Mouse (Mus musculus) common myeloid progenitor, adult 5-6 weeks (primary cell): Measurements from ENCODE around the gene Ppp2ca. TPM values are rescaled to one million over a fixed set of nuclear protein-coding genes. Genes with fewer than 3 reads are reported as not detected.
"Not testable (repeated sequence)": the region's sequence is repeated elsewhere in the genome, so short reads cannot be mapped to it uniquely, and the experiment has no call there.

ENCODE experiments used
- ATAC-seq: replicated peaks from 2 replicates; pipeline ENCODE4 v1.8.0; 2016; ENCODE audit warnings: low read depth, mild to moderate bottlenecking, moderate TSS enrichment, inconsistent platforms; ENCODE audit not compliant: poor library complexity, severe bottlenecking
- total RNA-seq: library from RNA; stranded (forward); fragments of 200-1000, 187-1606 nt; gene quantifications from 2 replicates; pipeline ENCODE4 v1.2.3, GENCODE M21; 2017

Ppp2ca gene
- total RNA-seq, 1 experiment from 2014 or later, result 109 TPM

- ATAC-seq, result no peak
Observed at GRCm38 (mm10) chr11:52091261-52091660, 7.2 kb upstream of the Ppp2ca start.

- no peak for ATAC-seq
Observed at GRCm38 (mm10) chr11:52094568-52094967, 3.9 kb upstream of the Ppp2ca start.

GRCm38 (mm10) chr11:52097016-52097415 is 1.5 kb upstream of the Ppp2ca start:
- 0 out of 2 replicates have a peak, but pooled peaks have one; percentile 13 for ATAC-seq

- no peak for ATAC-seq
Observed at GRCm38 (mm10) chr11:52097596-52097995, 885 bp upstream of the Ppp2ca start.

DNA sequence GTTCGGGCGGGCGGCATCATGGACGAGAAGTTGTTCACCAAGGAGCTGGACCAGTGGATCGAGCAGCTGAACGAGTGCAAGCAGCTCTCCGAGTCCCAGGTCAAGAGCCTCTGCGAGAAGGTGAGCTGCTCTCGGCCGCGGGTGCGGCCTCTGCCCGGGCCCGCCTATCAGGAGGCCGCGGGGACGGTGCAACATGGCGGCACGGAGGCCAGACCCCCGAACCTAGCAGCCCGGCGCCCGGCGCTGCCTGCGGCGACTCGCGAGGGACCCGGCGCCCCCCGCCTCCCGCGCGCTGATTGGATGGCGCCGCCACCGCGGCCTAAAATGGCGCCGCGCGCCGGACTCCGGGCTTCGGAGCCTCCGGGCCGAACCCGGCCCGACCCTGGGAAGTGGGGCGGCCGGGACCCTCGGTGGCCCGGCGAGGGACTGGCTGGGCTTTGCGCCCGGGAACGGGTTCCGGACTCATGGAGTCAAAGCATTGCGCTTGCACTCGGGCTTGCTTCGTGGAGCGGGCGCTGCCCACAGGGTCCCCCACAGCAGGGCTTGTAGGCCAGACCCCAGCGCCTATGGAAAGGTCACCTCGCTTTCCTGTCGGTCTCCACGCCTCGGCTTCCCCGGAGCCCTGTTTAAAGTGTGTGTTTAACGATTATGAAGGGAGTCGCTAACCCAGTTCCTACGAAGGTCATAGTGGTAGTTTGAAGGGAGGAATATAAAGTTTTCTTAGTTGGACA is 715 bp downstream of the Ppp2ca start:
- ATAC-seq, result peak; percentile 10; the same call in 1 of the 2 replicates

DNA sequence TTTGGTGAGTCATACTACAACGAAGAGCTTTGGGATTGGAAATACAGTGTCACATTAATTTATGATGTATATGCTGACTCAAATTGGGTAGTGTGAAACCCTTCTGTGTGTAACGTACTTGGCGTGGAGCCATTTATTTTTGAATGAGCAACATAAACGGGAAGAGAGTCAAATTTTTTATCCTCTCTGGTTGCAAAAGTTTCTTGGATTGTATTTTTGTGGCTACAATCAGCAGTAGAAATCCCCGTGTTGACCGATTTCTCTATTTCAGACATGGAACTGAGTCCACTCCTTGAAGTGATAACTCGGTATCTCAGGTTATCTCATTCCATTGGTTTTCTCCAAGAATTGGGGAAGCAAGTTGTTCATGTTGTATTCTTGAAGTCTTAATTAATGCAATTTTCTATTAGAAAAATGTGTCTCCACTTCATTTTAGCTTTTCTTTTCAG is 1.3 kb downstream of the Ppp2ca start:
- ATAC-seq, result no peak

- no peak for ATAC-seq
Observed at GRCm38 (mm10) chr11:52102977-52103376, 4.5 kb downstream of the Ppp2ca start.

DNA sequence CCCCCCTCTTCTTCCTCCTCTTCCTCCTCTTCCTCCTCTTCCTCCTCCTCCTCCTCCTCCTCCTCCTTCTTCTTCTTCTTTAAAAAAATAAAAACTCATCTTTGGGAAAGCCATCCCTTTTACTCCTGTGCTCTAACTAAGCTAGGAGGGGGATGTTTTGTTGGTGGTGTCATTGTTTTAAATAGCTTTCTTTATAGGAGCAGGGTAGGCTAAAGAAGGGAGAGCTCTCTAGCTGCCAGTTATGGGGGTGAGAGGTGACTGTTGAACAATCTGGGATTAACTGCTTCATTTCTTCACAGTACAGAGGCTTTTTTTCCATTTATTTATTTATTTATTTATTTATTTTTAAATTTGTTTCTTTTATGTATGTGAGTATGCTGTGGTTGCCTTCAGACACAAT is 7.0 kb downstream of the Ppp2ca start:
- no peak for ATAC-seq

- ATAC-seq, result no peak
Observed at GRCm38 (mm10) chr11:52106037-52106436, 7.6 kb downstream of the Ppp2ca start.

- ATAC-seq, result no peak
Observed at GRCm38 (mm10) chr11:52106438-52106837, 8.0 kb downstream of the Ppp2ca start.

DNA sequence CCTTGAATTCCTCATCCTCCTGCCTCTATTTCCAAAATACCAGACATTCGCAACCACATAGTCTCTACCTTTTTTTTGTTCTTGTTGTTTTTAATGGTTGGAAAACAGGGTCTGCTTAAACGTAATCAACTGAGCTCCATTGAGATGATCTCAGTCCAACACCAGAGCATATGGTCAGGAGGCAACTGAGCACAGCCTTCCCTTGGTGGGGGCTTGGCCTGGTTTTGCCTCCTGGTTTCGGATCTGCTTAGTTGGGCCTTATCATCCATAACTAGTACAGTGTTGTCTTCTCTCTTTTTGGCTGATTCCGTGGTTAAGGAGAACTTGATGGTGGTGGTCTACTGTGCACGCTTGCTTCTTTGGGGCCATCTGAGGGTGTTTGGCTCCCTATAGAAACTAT is 10.3 kb downstream of the Ppp2ca start:
- no peak for ATAC-seq

DNA sequence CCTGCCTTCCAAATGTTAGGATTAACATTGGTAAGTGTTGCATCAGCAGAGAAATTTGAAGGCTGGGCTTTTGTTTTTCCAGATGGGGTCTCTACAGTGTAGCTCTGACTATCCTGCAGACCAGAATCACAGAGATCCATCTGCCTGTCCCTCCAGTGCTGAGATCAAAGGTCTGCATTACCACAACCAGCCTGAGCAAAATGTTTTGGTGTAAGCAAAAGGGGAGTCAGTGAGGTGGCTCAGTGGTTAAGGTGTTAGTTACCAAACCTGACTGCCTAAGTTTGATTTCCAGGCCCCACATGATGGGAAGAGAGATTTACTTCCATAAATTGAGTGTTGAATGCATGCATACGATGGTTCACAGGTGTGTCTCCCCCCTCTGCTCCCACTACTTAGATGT is 10.9 kb downstream of the Ppp2ca start:
- ATAC-seq, result no peak

- 0 out of 2 replicates have a peak, but pooled peaks have one; percentile 54 for ATAC-seq
Observed at GRCm38 (mm10) chr11:52115479-52115878, 17.0 kb downstream of the Ppp2ca start.

DNA sequence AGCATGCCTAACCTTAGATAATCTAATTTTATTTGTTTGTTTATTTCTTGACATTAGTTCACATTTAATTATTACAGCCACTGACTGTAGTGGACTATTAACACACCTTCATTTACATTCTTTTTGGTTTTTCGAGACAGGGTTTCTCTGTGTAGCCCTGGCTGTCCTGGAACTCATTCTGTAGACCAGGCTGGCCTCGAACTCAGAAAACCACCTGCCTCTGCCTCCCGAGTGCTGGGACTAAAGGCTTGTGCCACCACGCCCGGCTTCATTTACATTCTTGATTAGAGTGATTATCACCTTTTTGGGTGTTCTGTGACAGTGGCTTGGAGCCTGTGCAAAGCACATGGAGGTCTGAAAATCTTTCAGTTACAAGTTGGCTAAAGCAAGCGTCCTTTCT is 17.6 kb downstream of the Ppp2ca start:
- not testable (repeated sequence) for ATAC-seq

DNA sequence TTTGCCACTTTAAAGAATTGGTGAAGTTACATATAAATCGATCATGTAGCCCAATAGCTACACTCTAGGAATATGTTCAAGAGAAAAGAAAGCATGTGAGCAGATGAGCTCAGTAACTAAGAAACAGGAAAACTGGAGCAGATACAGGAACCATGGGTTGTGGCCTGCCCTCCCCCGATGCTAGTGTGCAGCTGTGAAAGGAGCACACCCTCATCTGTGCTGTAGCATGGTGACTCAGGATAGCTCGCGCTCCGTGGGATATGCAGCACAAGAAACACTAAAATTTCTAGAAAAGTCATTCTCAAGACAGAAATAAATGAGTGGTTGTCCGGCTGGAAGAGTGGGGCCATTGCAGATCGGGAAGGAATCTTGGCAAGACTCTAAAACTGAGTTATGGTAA is 18.7 kb downstream of the Ppp2ca start:
- no peak for ATAC-seq

- not testable (repeated sequence) for ATAC-seq
Observed at GRCm38 (mm10) chr11:52120415-52120814, 21.9 kb downstream of the Ppp2ca start.

DNA sequence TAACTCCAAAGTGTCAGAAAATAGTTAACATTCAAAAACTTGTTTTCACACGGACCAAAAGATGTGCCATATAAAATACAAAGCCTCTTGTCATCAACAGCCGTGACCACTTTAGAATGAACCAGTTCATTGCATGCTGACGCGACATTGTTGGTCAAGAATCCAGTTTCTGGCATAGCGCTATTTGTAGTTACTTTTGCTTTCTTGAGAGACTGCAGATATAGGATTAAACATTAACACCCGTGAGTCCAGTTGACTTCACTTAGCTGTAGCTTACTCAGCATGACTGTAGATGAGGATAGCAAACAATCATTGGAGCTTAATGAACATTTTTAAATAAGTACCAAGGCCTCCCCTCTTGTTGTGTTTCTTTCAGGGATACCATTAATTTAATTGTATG is 23.6 kb downstream of the Ppp2ca start:
- ATAC-seq, result no peak

DNA sequence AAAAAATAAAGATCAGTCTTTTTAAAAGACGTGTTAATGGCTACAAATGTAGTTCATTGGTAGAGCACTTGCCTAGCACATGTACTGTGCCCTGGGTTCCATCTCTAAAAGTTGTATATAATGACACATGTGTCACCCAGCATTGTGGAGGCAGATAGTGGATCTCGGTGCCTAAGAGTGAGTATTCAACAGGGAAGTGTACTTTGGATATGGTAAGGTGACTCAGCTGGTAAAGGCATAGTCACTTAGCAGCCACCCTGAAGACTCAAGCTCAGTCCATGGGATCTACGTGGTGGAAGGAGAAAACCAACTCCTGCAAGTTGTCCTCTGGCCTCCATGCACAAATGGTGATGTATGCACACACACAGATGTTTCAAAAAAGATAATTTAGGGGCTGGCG is 26.0 kb downstream of the Ppp2ca start:
- ATAC-seq, result no peak

DNA sequence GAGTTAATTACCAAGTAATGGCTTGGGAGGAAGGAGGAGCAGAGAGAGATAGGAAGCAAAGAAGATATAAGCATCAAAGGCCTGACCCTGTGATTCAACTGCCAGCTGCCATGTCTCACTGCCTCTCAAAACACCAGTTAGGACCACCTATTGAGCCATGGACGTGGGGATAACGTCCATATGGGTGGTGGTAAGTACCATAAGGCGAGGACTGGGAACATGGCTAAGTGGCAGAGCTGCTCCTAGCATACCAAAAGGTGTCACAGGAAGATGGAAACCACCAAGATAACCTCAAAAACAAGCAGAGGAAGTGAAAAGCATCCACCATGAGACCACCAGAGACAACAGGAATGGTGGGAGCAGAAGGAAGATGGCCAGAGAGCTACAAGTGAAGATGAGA is 28.7 kb downstream of the Ppp2ca start:
- ATAC-seq, result no peak

- no peak for ATAC-seq
Observed at GRCm38 (mm10) chr11:52127760-52128159, 29.3 kb downstream of the Ppp2ca start.

DNA sequence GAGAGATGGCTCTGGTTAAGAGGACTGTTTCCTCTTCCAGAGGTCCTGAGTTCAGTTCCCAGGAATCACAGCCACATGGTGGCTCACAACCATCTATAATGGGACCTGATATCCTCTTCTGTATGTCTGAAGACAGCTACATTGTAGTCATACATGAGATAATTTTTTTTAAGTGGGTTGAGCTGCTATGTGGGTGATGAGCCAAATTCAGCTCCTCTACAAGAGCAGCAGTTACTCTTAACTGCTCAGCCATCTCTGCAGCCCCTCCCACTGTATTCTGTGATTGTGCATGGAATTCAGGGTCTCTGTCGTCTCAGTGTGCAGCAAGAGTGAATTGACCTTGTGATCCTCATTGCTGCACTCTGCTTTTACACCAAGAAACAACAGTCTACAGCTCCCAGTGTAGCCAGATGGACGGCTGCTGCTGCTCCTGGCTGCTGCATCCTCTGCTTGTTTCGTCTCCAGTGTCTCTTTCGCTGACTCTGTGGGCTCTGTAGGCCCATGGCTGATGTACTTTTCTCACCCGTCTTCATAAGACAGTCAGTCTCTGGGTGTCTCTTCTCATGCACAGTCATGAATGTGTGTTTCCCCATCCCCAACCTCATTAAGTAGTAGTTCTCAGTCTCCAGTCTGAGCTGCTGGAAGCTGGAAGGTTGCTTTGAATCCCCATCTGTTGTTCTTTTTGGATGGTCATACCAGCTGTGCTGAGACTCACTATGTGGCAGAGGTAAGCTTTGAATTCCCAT is 30.0 kb downstream of the Ppp2ca start:
- no peak for ATAC-seq
